Mouse (Mus musculus) liver, embryonic 16.5 days (tissue): ENCODE results near the gene Abca3. TPM values are rescaled to one million over a fixed set of nuclear protein-coding genes. Genes with fewer than 3 reads are reported as not detected.

Experiments
- ATAC-seq: fragments of 200-750 bp; cut with Nextera tagmentation; 2 replicates; pipeline ENCODE4 v1.8.0; 2017; ENCODE audit warnings: low read depth, mild to moderate bottlenecking, moderate number of reproducible peaks, moderate library complexity
- H3K27ac ChIP-seq: fragments of 300-500 bp; sonication (generic); 2 replicates; pipeline ENCODE4 v1.5.1; 2014; ENCODE audit warnings: mild to moderate bottlenecking, low read length
- H3K27me3 ChIP-seq: fragments of 300-500 bp; sonication (generic); 2 replicates; pipeline ENCODE4 v1.6.1; 2014; ENCODE audit warnings: low read depth, low read length, mixed read lengths; ENCODE audit not compliant: control insufficient read depth, insufficient read depth
- H3K36me3 ChIP-seq: fragments of 300-500 bp; sonication (generic); 2 replicates; pipeline ENCODE4 v1.6.1; 2014; ENCODE audit warnings: mild to moderate bottlenecking; ENCODE audit not compliant: control insufficient read depth, insufficient read depth
- H3K4me1 ChIP-seq: fragments of 300-500 bp; sonication (generic); 2 replicates; pipeline ENCODE4 v1.6.1; 2014; ENCODE audit warnings: low read depth, low read length, mixed read lengths; ENCODE audit not compliant: control insufficient read depth
- H3K4me2 ChIP-seq: fragments of 300-500 bp; sonication (generic); 2 replicates; pipeline ENCODE4 v1.6.1; 2014; ENCODE audit warnings: low read depth, low read length, mixed read lengths
- H3K4me3 ChIP-seq: fragments of 300-500 bp; sonication (generic); 2 replicates; pipeline ENCODE4 v1.5.1; 2014; ENCODE audit warnings: low read depth, mild to moderate bottlenecking, low read length
- H3K9ac ChIP-seq: fragments of 300-500 bp; sonication (generic); 2 replicates; pipeline ENCODE4 v1.6.1; 2014; ENCODE audit warnings: low read depth, low read length
- H3K9me3 ChIP-seq: fragments of 300-500 bp; sonication (generic); replicated peaks from 2 replicates; pipeline ENCODE4 v1.6.1; 2016; ENCODE audit warnings: low read length; ENCODE audit not compliant: control insufficient read depth
- WGBS: fragments of 180-500 bp; shearing (Covaris S2); extraction: QIAGEN DNeasy Blood & Tissue Kit; methylation state at CpG from one replicate; pipeline ENCODE4 v1.1.7; 2014; ENCODE audit not compliant: insufficient replicate concordance; 5-methylcytosine and 5-hydroxymethylcytosine counted together
- polyA plus RNA-seq: library from polyadenylated mRNA; unstranded; fragments of >200 nt; fragmentation: Nextera tagmentation; extraction: Ambion mirVana; gene quantifications from 2 replicates; pipeline ENCODE4 v1.2.1, GENCODE M21; 2015

Abca3 gene
- polyA plus RNA-seq, 1 experiment from 2014 or later: 15.0 TPM

- no peaks in the 10 kb centered on the region for H3K4me1 ChIP-seq
- no peak for ATAC-seq
- H3K4me3 ChIP-seq: no peak overlapping the region
- H3K4me2 ChIP-seq: no peak overlapping the region
- no peaks in the 10 kb centered on the region for H3K9me3 ChIP-seq
- H3K27me3 ChIP-seq: no peaks in the 10 kb centered on the region
- H3K27ac ChIP-seq: no peak overlapping the region
- peaks cover 22% of the 10 kb centered on the region for H3K36me3 ChIP-seq
- 80% methylated on average over 7 of the region's 7 CpGs for WGBS
- H3K9ac ChIP-seq: no peak overlapping the region
These were observed 42.7 kb downstream of the Abca3 start for GRCm38 (mm10) chr17:24394456-24394855.

- Histone ChIP-seq H3K9me3 (no peaks in the 10 kb centered on the region), H3K4me2 (no peak overlapping the region), H3K4me1 (no peaks in the 10 kb centered on the region), H3K36me3 (peaks cover 58% of the 10 kb centered on the region), H3K4me3 (no peak overlapping the region), H3K9ac (no peak overlapping the region), H3K27ac (no peak overlapping the region), H3K27me3 (no peaks in the 10 kb centered on the region)
- 82% methylated on average over 3 of the region's 3 CpGs for WGBS
- no peak for ATAC-seq
These were observed 50.6 kb downstream of the Abca3 start for GRCm38 (mm10) chr17:24402371-24402770.

- Histone ChIP-seq H3K27me3 (no peaks in the 10 kb centered on the region), H3K9me3 (no peaks in the 10 kb centered on the region), H3K27ac (no peak overlapping the region), H3K4me2 (no peak overlapping the region), H3K36me3 (peaks cover 61% of the 10 kb centered on the region), H3K9ac (no peak overlapping the region), H3K4me3 (no peak overlapping the region), H3K4me1 (no peaks in the 10 kb centered on the region)
- 83% methylated on average over 12 of the region's 12 CpGs for WGBS
- no peak for ATAC-seq
These were observed 55.5 kb downstream of the Abca3 start for GRCm38 (mm10) chr17:24407116-24407803.

GRCm38 (mm10) chr17:24413557-24414211, 61.9 kb downstream of the Abca3 start:
- peak overlapping the region; percentile 94 for H3K4me3 ChIP-seq
- peak overlapping the region; percentile 98 for H3K27ac ChIP-seq
- no peaks in the 10 kb centered on the region for H3K9me3 ChIP-seq
- peaks cover 34% of the 10 kb centered on the region for H3K36me3 ChIP-seq
- peak overlapping the region; percentile 86 for H3K4me2 ChIP-seq
- H3K9ac ChIP-seq: peak overlapping the region; percentile 87
- 9% methylated on average over 22 of the region's 22 CpGs for WGBS
- ATAC-seq: peak; percentile 6
- H3K27me3 ChIP-seq: no peaks in the 10 kb centered on the region
- peaks cover 36% of the 10 kb centered on the region for H3K4me1 ChIP-seq

GRCm38 (mm10) chr17:24414230-24414976, 62.7 kb downstream of the Abca3 start, which contains the start of gene Rnps1:
Gene Rnps1 (plus strand): TSS chr17:24414565.
- under 1% methylated on average over 64 of the region's 64 CpGs for WGBS
- H3K27me3 ChIP-seq: no peaks in the 10 kb centered on the region
- H3K9ac ChIP-seq: peak within 1 kb of the TSS; percentile 88
- peak within 1 kb of the TSS; percentile 94 for H3K4me3 ChIP-seq
- H3K9me3 ChIP-seq: no peaks in the 10 kb centered on the region
- peak; percentile 90 for ATAC-seq
- peak within 1 kb of the TSS; percentile 86 for H3K4me2 ChIP-seq
- peaks cover 38% of the 10 kb centered on the region for H3K4me1 ChIP-seq
- H3K36me3 ChIP-seq: peaks cover 34% of the 10 kb centered on the region
- H3K27ac ChIP-seq: peak within 1 kb of the TSS; percentile 98

GRCm38 (mm10) chr17:24415011-24415410, 63.3 kb downstream of the Abca3 start:
- Histone ChIP-seq H3K4me1 (peaks cover 38% of the 10 kb centered on the region), H3K9ac (peak overlapping the region; percentile 88), H3K4me2 (peak overlapping the region; percentile 80), H3K9me3 (no peaks in the 10 kb centered on the region), H3K27me3 (no peaks in the 10 kb centered on the region), H3K4me3 (peak overlapping the region; percentile 94), H3K27ac (peak overlapping the region; percentile 77), H3K36me3 (peaks cover 34% of the 10 kb centered on the region)
- WGBS: under 1% methylated on average over 21 of the region's 21 CpGs
- ATAC-seq: no peak

- H3K4me3 ChIP-seq: peak overlapping the region; percentile 94
- no peaks in the 10 kb centered on the region for H3K27me3 ChIP-seq
- 68% methylated on average over 3 of the region's 3 CpGs for WGBS
- no peak overlapping the region for H3K27ac ChIP-seq
- ATAC-seq: no peak
- H3K36me3 ChIP-seq: peaks cover 40% of the 10 kb centered on the region
- H3K9ac ChIP-seq: peak overlapping the region; percentile 88
- H3K4me1 ChIP-seq: peaks cover 38% of the 10 kb centered on the region
- no peaks in the 10 kb centered on the region for H3K9me3 ChIP-seq
- peak overlapping the region; percentile 80 for H3K4me2 ChIP-seq
These were observed 64.4 kb downstream of the Abca3 start for GRCm38 (mm10) chr17:24416051-24416652.

GRCm38 (mm10) chr17:24423114-24423513, 71.4 kb downstream of the Abca3 start:
- H3K27ac ChIP-seq: no peak overlapping the region
- H3K27me3 ChIP-seq: no peaks in the 10 kb centered on the region
- H3K4me3 ChIP-seq: no peak overlapping the region
- no peaks in the 10 kb centered on the region for H3K9me3 ChIP-seq
- no peak for ATAC-seq
- no peak overlapping the region for H3K4me2 ChIP-seq
- peaks cover 68% of the 10 kb centered on the region for H3K36me3 ChIP-seq
- 88% methylated on average over 4 of the region's 4 CpGs for WGBS
- peaks cover 12% of the 10 kb centered on the region for H3K4me1 ChIP-seq
- no peak overlapping the region for H3K9ac ChIP-seq
